Mouse (Mus musculus) embryonic fibroblast, embryonic 13.5 days (primary cell): Measurements from ENCODE around the gene St3gal4.

ENCODE experiments used
- CTCF ChIP-seq: IDR thresholded peaks from 2 replicates; pipeline ENCODE4 v1.5.1; 2011; ENCODE audit warnings: mild to moderate bottlenecking, control low read depth, low read length, moderate library complexity, borderline replicate concordance; ENCODE audit not compliant: insufficient read depth
- POLR2A ChIP-seq: IDR thresholded peaks from 2 replicates; pipeline ENCODE4 v1.6.1; 2011; ENCODE audit warnings: low read depth, mild to moderate bottlenecking, control low read depth, low read length, moderate library complexity

GRCm38 (mm10) chr9:35164142-35164874, 45.2 kb upstream of the St3gal4 start:
- TF ChIP-seq POLR2A (no peak), CTCF (no peak)
